Mouse (Mus musculus) frontal cortex, adult (tissue): Measurements from ENCODE around the gene Cga.
A peak's percentile ranks its signal among the peaks of the same experiment; 100 is the strongest.

Experiments
- ATAC-seq: cut with Nextera tagmentation; 2 replicates; pipeline ENCODE4 v1.9.2; 2017; ENCODE audit warnings: mild to moderate bottlenecking, moderate library complexity, mixed read lengths; ENCODE audit not compliant: low TSS enrichment

The Cga gene

DNA sequence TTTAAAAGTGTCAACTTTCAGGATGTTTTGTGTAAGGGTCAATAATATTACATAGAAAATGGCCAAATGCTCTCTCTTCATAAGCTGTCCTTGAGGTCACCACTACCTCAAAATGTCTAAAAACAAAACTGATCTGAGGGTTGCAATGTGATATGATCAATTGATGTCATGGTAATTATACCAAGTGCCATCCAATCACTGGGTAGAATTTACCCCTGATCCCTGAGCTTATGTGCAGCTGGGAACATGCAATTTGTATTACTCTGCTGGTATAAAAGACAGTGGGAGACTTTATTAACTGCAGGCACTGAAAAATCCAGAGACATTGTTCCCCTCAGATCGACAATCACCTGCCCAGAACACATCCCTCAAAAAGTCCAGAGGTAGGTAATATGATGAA, at the start of gene Cga:
Gene Cga, plus strand, starts transcription at position 301 of the 400 bp plus-strand sequence.
- ATAC-seq, result no peak

DNA sequence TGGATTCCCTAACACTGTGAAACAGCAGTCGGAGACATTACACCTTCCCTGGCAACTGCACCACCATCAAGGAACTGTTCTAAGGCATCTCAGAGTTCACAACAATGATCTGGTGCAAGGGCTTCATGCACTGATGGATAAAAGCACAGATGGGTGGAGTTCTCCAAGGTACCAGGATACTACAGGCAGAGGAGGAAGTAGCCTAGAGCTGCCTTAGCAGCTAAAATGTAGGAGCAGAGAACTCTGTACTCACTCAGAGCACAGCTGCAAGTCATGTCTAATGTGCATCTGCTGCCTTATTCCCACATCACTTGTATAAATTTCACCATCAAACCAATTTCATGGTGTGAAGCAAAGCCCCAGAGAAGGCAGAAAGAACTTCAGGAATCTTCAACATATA, 49.7 kb upstream of the Cga start:
- peak; percentile 31; the same call in 1 of the 2 replicates for ATAC-seq

DNA sequence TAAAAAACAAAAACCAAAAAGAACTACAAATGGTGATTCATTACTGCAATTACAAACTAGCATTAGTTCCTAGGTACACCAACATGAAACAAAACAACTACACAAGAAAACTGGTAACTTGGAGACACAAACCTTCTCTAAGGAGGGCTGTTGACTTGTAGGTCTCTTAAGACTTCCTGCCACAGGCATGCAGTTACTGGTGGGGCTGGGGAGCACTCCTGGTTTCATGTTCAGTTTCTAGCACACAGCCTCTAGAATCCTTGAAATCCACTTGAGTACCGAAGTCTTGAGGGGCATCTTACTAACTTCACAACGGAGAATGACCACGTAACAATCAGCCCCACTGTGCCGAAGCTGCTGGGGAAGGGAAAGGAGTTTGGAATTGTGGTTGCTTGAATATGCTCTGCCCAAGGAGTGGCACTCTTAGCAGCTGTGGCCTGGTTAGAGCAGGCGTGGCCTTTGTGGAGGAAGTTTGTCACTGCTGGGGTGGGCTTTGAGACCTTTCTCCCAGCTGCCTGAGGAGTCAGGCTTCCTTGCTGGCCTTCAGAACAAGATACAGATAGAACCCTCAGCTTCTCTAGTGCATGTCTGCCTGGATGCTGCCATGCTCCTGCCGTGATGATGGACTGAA, 45.8 kb upstream of the Cga start:
- ATAC-seq, result no peak

DNA sequence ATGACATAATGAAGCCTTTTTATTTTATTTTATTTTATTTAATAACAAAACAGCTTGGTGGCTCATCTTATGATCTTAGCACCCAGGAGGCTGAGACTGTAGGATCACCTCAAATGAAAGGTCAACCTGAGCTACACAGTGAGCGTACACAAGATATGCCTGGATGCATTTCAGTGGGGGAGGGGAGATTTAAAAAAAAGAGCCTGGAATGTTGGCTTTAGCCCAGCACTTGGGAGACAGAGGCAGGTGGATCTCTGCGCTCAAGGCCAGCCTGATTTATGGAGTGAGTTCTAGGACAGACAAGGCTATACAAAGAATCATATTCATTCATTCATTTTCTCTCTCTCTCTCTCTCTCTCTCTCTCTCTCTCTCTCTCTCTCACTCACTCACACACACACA, 43.4 kb upstream of the Cga start:
- no peak for ATAC-seq

DNA sequence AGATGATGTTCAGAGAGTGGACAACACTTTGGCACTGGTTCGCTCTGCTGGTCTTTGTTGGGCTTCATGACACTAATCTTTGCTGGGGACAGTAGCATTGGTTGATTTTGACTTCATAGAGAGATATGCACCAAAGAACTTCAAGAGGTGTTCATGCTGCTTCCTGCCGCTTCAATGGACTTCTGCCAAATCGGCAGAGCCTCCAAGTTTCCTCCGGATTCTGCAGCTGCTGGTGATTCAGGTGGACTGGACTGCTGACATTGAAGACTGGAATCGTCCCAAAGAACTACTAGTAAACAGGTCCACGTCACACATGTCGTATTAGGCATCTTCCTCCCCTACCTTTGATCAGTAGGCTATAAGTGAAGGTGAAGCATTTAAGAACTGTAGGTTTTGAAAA, 41.5 kb upstream of the Cga start:
- no peak for ATAC-seq

DNA sequence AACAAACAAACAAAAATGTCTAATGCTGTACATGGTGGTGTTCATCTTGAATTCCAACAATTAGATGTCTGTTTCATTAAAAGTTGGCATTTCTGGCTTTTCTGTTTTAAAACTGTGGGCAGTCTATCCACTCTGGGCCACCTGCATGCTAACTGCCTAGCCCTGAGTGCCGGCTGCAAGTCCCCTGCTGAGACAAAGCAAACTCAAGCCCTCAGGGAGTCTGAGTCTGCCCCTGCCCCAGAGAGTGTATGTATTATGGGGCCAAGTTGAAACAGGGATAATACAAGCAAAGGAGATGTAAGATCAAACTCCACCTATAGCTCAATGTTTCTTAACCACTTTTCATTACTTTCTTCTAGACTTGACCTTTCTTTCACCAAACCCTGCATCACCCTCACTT, 37.6 kb upstream of the Cga start:
- ATAC-seq, result no peak

DNA sequence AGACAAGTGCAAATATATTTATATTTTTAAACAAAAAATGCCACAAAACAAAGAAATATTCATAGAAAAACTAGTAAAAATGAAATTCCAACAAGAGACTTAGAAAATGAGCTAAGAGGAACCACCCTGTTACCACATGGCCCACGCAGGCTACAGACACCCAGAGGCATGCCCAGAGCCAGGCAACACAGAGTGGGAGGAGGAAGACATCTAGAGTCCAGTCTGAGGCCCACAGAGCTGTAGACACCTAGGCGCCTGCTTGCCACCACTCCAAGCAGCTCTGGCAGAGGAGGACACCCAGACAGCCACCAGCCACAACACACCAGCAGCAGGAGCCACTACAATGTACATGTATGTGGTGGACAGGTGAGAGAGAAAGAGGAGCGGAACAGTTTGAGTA, 34.7 kb upstream of the Cga start:
- ATAC-seq, result no peak

DNA sequence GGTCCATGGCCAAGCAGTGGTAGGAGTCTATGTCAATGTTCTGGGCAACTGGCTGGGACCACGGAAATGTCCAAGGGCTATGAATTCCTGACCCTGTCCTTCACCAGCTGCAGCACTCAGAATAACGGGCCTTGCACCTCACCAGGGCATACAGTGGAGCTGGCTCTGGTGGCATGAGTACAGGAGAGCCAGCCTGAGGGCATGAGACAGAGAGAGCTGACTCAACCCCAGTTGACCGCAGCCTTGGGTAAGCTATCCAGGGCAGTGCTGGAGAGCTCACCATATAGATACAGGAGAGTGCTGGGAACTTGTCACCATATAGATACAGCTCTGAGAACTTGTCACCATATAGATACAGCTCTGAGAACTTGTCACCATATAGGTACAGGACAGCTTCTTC, 34.2 kb upstream of the Cga start:
- ATAC-seq, result 0 out of 2 replicates have a peak, but pooled peaks have one; percentile 18

DNA sequence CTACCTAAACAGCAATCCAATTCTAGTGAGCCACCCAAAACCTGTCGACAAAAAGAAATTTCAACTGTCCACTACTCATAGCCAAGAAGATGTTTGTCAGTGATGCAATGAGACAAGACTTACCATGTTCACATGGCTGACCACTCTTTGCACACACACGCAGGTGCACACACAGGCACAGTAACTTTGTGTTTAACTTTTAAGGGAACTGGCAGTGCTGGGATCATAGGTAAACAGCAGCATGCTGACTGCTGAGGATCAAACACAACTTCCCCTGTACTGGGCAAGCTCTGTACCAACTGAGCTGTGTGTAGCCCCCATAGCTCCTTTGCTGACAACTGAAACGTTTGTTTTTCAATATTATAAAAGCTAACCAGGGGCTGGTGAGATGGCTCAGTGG, 32.1 kb upstream of the Cga start:
- ATAC-seq, result no peak

DNA sequence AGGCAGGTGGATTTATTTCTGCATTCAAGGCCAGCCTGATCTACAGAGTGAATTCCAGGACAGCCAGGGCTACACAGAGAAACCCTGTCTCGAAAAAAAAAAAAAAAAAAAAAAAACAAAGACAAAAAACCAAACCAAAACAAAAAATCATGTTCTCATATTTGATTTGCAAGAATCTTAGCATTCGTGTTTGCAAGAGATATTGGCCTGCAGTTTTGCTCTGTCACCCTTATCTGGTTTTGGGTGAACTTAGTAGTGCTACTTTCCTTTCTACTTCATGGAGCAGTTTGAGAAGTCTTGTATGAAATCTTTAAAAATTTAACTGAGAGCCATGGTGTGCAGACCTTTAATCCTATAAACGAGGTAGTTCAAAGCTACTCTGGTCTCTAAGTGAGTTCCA, 23.8 kb upstream of the Cga start:
- no peak for ATAC-seq

DNA sequence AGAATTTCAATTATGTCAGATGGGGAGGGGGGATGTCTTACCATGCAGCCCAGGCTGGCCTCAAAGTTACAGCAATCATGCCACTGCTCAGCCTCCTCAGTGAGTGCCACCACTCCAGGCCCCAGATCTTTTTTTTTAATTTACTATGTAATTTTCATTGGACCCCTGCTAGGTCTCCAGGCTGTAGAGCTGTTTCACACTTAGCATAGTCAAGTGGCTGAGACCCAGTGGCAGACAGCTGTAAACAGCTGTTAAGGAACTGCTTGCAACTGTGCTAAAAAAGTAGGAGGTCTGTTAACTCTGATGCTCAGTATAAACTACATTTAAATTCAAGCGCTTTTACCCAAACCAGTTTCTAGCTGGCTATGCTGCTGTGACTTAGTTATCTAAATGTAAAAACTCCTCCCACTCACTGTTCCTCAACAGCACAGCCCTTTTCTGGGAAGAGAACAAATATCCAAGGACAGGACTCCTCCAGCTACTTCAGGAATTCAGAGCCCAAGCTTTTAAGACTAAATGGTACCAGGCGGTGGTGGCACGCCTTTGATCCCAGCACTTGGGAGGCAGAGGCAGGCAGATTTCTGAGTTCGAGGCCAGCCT, 20.6 kb upstream of the Cga start:
- ATAC-seq, result peak; percentile 88

DNA sequence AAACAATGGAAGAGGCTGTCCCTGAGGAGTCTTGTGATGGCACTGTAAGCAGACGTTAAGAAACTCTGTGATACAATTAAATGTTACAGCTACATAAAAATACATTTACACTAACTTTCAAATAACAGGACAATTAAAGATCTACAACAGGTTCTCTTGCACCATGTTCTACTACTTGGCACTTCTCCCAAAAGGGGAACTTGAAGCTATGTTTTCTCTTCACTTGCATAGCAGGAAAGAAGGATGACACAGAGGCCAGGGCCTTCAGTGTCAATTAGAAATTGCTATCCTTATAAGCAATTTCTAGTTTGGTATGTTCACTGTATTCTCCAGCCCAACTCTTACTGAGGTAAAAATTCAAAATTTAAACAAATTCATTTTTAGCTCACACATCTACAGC, 19.3 kb upstream of the Cga start:
- ATAC-seq, result no peak

DNA sequence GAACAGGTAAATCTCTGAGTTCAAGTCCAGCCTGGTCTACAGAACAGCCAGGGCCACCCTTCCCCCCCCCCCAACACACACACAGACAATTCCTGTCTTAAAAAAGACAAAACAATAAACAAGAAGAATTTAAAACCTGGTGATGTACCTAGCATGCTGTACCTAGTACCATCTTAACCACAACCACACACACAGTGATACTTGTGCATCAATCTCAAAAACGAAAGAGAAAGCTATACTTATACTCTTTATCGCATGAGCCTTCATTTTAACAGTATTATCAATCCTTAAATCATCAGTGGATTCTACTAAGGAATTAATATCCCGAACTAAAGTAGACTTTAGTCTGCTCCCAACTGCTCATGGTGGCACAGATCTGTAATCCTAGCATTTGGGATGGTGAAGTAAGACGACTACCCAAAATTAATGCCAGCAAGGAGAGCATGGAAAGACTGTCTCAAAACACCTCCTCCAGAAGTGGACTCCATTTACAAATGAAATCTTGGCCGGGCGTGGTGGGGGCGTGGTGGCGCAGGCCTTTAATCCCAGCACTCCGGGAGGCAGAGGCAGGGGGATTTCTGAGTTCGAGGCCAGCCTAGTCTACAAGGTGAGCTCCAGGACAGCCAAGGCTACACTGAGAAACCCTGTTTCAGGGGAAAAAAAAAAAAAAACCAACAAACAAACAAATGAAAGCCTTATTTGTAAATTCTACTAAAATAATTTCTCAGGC, 12.5 kb upstream of the Cga start:
- ATAC-seq, result no peak

DNA sequence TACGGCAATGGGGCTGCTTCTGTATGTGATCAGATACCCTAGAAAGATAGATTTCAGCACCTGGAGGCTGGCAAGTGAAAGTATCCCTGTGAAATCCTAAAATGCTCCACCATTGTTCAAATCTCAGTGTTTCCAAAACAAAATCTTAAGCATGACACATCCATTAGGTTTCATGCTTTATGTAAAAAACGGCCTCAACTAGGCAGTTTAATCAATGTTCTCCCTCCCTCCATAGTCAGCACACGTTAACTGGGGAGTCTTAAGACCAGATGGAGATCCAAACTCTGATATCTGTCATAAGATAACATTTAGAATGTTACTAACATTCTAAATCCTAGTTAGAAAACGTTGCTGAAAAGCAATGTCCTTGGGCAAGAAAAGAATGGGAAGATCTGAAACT, 11.7 kb upstream of the Cga start:
- ATAC-seq, result no peak

DNA sequence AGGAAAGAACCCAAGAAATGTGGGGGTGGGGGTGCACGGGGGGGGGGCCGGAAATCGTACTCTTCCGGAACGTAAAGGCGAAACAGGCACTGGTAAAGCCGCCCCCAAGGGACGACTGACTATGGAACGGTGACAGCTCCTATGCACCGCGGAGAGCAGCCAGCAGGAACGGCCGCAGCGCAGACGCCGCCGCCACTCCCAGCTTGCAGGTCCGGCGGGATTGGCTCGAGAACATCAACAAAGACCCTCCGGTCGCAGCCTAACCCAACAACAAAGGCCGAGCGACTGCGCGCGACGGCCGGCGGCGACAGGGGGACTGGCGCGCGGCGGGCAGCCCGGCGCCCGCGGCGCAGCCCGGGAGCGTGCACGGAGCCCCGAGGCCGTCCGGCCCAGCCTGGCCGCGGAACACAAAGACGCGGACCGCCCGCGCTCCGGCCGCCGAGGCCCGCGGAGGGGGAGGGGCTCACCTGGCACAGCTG, 11.2 kb upstream of the Cga start:
- peak; percentile 56 for ATAC-seq

DNA sequence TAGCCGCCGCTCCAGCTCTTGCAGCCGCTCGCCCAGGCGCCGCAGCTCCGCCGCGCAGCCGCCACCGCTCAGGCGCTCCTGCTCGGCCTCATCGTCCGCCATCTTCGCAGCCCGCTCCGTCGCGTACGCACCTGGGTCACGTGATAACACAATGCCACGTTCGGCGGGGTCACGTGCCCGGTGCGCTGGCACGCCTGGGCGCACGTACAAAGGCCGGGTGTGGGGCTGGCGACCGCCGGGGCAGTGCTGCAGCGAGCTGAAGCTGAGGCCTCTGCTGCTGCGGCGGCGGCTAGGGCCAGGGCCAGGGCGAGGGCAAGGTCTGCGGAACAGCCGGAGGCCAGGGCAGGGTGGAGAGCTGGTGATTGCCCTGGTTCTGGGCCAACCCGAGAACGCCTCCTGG, 10.8 kb upstream of the Cga start, which contains the start of gene Zfp292:
Gene Zfp292, minus strand, starts transcription at position 143 of the 400 bp plus-strand sequence.
- peak; percentile 77 for ATAC-seq

DNA sequence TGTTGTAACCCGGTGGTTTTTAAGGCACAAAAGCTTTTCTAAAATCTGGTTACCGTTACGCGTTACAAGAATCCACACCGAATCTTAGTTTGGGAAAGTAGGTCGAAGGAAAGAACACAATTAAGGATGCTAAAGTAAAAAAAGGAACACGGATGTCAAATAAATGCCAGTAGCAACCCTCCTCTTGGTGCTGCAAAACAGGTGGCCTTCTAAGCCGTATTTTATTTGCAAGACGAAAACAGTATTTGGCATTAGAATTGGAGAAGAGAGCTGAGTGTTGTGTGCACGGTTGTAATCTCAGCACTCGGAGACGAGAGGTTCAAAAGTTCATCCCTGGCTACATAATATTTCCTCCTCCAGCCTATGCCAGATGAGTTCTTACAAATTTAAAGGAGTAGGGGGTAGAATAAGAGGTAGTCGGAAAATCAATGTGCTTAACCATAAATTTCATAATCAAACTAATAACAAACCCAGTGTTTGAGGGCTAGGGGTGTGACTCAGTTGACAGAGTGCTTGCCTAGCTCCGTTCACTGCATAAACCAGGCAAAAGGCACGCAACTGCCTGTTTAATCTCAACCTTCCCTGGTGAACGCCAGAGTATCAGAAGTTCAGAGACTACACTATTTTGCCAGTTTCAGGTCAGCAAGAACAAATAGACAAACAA, 10.1 kb upstream of the Cga start:
- ATAC-seq, result no peak

DNA sequence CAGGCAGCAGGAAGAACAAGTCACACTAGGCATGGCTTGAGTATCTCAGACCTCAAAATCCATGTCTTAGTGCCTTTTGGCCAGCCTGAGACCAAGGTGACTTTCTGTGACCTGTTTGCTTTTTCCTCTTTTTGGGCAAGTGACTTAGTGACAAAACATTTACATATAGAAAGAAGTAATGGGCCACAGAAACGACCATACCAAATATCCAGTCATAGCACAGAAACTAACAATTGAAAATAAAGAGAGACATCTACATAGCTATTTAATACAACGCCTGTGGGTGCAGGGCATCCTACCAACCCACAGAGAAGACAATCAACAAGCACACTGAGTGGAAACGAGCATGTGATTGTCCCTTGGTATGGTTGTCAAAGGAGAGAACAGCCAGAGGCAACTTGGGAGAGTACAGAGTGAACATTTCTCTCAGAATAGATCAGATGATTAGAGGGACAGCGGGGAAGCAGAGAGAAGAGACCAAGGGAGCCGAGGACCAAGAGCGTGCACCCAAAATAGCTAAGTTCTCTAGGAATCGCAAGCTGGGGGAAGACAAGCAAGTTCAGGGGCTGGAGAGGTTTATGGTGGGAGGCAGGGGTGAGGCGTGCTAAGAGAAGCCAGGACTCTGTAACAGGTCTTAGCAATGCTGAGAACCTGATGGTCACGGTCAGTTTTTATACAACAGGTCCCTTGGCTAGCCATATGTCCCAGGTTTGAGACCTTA, 7.8 kb upstream of the Cga start:
- ATAC-seq, result no peak

DNA sequence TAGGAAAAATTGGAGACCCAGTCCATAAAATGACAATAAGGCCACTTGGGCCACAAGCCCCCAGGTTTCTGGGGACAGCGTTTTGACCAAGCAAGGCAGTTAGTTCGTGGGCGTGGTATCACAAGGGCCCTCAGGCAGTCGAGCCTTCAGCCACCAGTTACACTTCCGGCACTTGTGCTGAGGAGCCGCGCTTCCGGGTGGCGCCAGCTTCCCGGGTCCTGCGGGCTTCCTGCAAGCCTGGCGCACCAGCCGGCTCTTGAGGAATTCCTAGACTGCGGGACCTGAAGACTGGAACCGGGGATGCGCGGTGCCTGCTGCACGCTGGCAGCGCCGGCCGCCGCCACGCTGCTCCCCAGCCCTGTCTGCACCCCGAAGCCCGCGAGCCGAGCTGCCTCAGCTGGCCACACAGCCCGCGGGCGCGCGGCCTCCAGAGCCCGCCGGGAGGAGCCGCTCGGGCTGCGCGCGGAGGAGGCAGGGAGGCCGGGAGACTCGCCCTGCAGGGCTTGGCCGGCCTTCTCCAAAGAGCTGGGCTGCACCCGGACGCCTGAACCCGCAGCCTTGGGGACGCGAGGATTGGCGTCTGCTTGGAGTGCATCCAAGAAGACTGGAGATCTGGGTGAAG, 7.0 kb upstream of the Cga start:
- ATAC-seq, result peak; percentile 76

DNA sequence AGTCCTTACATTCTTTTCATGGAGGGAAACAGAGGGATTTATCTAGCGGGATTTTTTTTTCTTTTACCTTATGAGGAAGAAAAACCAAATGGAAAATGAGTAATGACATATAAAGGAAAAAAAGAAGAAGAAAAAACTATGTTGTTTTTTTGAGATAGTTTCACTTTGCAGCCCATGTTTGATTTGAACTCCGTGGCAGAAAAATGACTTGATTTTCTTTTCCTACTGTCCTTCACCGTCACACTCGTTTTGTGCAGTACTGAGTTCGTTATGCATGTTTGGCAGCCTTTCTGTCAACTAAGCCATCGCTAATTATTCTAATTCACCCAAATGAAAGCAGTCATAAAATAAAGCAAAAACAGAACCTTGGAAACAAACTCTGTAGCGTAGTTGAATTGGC, 6.3 kb upstream of the Cga start:
- no peak for ATAC-seq

DNA sequence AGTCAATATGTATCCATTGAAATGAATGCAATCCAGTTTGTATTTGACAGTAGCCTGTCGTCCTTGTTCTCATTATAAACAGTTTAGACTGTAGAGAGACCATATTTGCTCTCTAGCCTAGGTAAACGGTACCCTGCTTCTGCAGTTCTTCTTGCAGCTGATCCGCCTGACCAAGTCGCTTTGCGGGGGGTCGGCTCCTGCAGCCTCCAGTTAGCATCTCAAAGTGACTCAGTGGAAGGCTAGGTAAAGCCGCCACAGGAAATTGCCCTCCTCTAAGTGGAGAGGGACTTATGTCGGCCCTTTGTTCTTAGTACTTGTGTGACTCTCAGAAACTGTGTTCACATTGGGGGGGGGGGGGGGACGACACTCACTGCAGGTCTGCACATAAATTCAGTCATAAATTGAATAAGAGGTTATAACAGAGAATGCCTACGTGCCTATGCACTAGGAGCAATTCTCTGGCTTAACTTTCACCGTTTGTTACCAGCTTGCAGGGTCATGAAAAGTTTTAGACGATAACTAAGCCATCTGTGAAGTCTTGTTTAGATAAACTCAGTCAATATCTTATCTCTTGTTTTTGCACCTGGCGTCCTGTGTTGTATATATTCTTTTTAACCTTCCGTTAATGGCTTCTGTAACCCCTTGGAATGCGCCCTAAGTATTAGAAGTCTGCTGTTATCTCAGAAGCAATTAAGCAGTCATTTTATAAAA, 4.3 kb upstream of the Cga start:
- no peak for ATAC-seq
